9 mouse cellular contexts compared by ENCODE assay signal in genomic region chr2:79429650-79430049, GRCm38 (mm10). TPM values are rescaled to one million over a fixed set of nuclear protein-coding genes. Genes with fewer than 3 reads are reported as not detected.
DNase-seq lines count a peak whose midpoint lies in the region; ATAC-seq and TF ChIP-seq lines count a peak whose summit lies in the region.
"Had no signal": no experiment of that assay in that cellular context is flagged by ENCODE, and none has a peak within 500 bp of the region (broad histone marks: within the 10 kb centered on the region; RNA-seq: fewer than 3 reads in every experiment).

No protein-coding gene starts in this region.

- ATAC-seq in embryonic facial prominence, embryonic 14.5 days (ENCODE audit: low read depth) = 0 out of 2 replicates have a peak, but pooled peaks have one; percentile 16
- peak; percentile 54; the same call in 1 of the 2 replicates for ATAC-seq in liver, postnatal 0 days
- ATAC-seq in midbrain, postnatal 0 days (ENCODE audit: low FRiP score) = no peak

- peaks cover 5% of the 10 kb centered on the region for H3K27me3 ChIP-seq in embryonic facial prominence, embryonic 14.5 days (replicated peaks; ENCODE audit: control insufficient read depth, insufficient read depth, low read length)
- H3K27me3 ChIP-seq in liver, postnatal 0 days (ENCODE audit: insufficient read depth, low read length) = no peaks in the 10 kb centered on the region
- H3K27me3 ChIP-seq in midbrain, postnatal 0 days (ENCODE audit: insufficient read depth, low read length) = peaks cover 19% of the 10 kb centered on the region
- H3K27me3 ChIP-seq: hindbrain, embryonic 12.5 days had no signal

- 12% methylated on average over 6 of the region's 6 CpGs for WGBS in embryonic facial prominence, embryonic 14.5 days
- WGBS in liver, postnatal 0 days (ENCODE audit: insufficient replicate concordance) = 6% methylated on average over 6 of the region's 6 CpGs
- 8% methylated on average over 6 of the region's 6 CpGs for WGBS in midbrain, postnatal 0 days

- H3K27ac ChIP-seq in embryonic facial prominence, embryonic 14.5 days (replicated peaks; ENCODE audit: low read depth, low read length) = no peak overlapping the region
- H3K27ac ChIP-seq in liver, postnatal 0 days (ENCODE audit: low read depth) = no peak overlapping the region
- no peak overlapping the region for H3K27ac ChIP-seq in midbrain, postnatal 0 days (ENCODE audit: low read depth, low read length)
- H3K27ac ChIP-seq: hindbrain, embryonic 12.5 days had no signal

- DNase-seq in heart, adult 9 months (ENCODE audit: low spot score in 2 of 2) = peak; percentile 19 to 58
- no peak for DNase-seq in heart, postnatal 4 days
- peak; percentile 82 for DNase-seq in ES-CJ7 (ENCODE audit: low read depth, low spot score)
- peak; percentile 50 for DNase-seq in embryonic facial prominence, embryonic 14.5 days (ENCODE audit: low spot score)
- peak; percentile 64 for DNase-seq in liver, postnatal 0 days
- DNase-seq in left cerebral cortex, postnatal 4 days = no peak
- DNase-seq in embryo, embryonic 9.5 days (ENCODE audit: extremely low spot score) = no peak
- no peak for DNase-seq in midbrain, postnatal 0 days (ENCODE audit: low spot score)

- no peak overlapping the region for H3K4me2 ChIP-seq in embryonic facial prominence, embryonic 14.5 days (ENCODE audit: low read depth, low read length)
- H3K4me2 ChIP-seq in liver, postnatal 0 days (ENCODE audit: low read depth, low read length) = peak overlapping the region; percentile 2; the same call in 1 of the 2 replicates
- no peak overlapping the region for H3K4me2 ChIP-seq in midbrain, postnatal 0 days (ENCODE audit: low read depth, low read length, poor library complexity, severe bottlenecking)

- H3K4me3 ChIP-seq in embryonic facial prominence, embryonic 14.5 days (ENCODE audit: low read depth, low read length) = no peak overlapping the region
- H3K4me3 ChIP-seq in liver, postnatal 0 days (ENCODE audit: low read depth, low read length) = no peak overlapping the region
- H3K4me3 ChIP-seq in midbrain, postnatal 0 days (ENCODE audit: low read depth, low read length) = no peak overlapping the region

- no peak for TF ChIP-seq CTCF in liver, postnatal 0 days (IDR thresholded peaks at IDR 0.05; ENCODE audit: low read depth)
- TF ChIP-seq CTCF in midbrain, postnatal 0 days (IDR thresholded peaks at IDR 0.05) = no peak

- H3K9ac ChIP-seq in embryonic facial prominence, embryonic 14.5 days (ENCODE audit: low read depth, low read length) = no peak overlapping the region
- no peak overlapping the region for H3K9ac ChIP-seq in liver, postnatal 0 days (replicated peaks)
- no peak overlapping the region for H3K9ac ChIP-seq in midbrain, postnatal 0 days (replicated peaks; ENCODE audit: low read length, poor library complexity, severe bottlenecking)
- H3K9ac ChIP-seq: hindbrain, embryonic 12.5 days had no signal

- TF ChIP-seq EP300 in liver, postnatal 0 days (IDR thresholded peaks at IDR 0.05; ENCODE audit: low read depth) = no peak

- H3K36me3 ChIP-seq in embryonic facial prominence, embryonic 14.5 days (ENCODE audit: control insufficient read depth, insufficient read depth, low read length) = no peaks in the 10 kb centered on the region
- H3K36me3 ChIP-seq in liver, postnatal 0 days (replicated peaks; ENCODE audit: insufficient read depth, low read length) = no peaks in the 10 kb centered on the region
- H3K36me3 ChIP-seq in midbrain, postnatal 0 days (ENCODE audit: insufficient read depth, low read length) = no peaks in the 10 kb centered on the region
- H3K36me3 ChIP-seq: hindbrain, embryonic 12.5 days had no signal

- intact Hi-C loops in left cerebral cortex, postnatal 4 days (cut with DNase I) = no loop called here

- 0 out of 2 replicates have a peak, but pooled peaks cover 5% of the 10 kb centered on the region for H3K4me1 ChIP-seq in embryonic facial prominence, embryonic 14.5 days (ENCODE audit: control insufficient read depth, insufficient read depth, low read length)
- H3K4me1 ChIP-seq in liver, postnatal 0 days (ENCODE audit: insufficient read depth) = peaks cover 11% of the 10 kb centered on the region
- peaks cover 4% of the 10 kb centered on the region; the same call in 1 of the 2 replicates for H3K4me1 ChIP-seq in midbrain, postnatal 0 days (ENCODE audit: insufficient read depth, low read length)

- H3K9me3 ChIP-seq in embryonic facial prominence, embryonic 14.5 days (ENCODE audit: control insufficient read depth, low read length) = no peaks in the 10 kb centered on the region
- H3K9me3 ChIP-seq in liver, postnatal 0 days (ENCODE audit: low read length) = no peaks in the 10 kb centered on the region
- H3K9me3 ChIP-seq in midbrain, postnatal 0 days (ENCODE audit: low read length) = no peaks in the 10 kb centered on the region
- H3K9me3 ChIP-seq: hindbrain, embryonic 12.5 days had no signal

RNA-seq across cellular contexts. Expression of gene Neurod1, which starts 26.9 kb away (rescaled TPM):
- not detected for total RNA-seq in heart, postnatal 4 days (2021)
- polyA plus RNA-seq in embryonic facial prominence, embryonic 14.5 days (2014; fragmentation: Nextera tagmentation; extraction: Ambion mirVana) = 4.2 and 5.0 TPM in 2 replicates
- polyA plus RNA-seq in liver, postnatal 0 days (2015; fragmentation: Nextera tagmentation; extraction: Ambion mirVana) = not detected in 2 replicates
- 10 to 100 TPM; 25.9 to 27.8 TPM for total RNA-seq in left cerebral cortex, postnatal 4 days (2021)
- total RNA-seq in midbrain, postnatal 0 days (2014; rRNA removed) = 3.5 and 16.6 TPM in 2 replicates
- 4.1 and 6.2 TPM in 2 replicates for polyA plus RNA-seq in midbrain, postnatal 0 days (2015; fragmentation: Nextera tagmentation; extraction: Ambion mirVana)

RNA-seq across cellular contexts. Expression of gene Cerkl, which starts 26.9 kb away (rescaled TPM):
- 1 to 10 TPM; 1.4 to 1.8 TPM for total RNA-seq in heart, postnatal 4 days (2021)
- polyA plus RNA-seq in embryonic facial prominence, embryonic 14.5 days (2014; fragmentation: Nextera tagmentation; extraction: Ambion mirVana) = 0.88 and 1.2 TPM in 2 replicates
- 5.9 and 6.6 TPM in 2 replicates for polyA plus RNA-seq in liver, postnatal 0 days (2015; fragmentation: Nextera tagmentation; extraction: Ambion mirVana)
- 1 to 10 TPM; 1.4 to 1.9 TPM for total RNA-seq in left cerebral cortex, postnatal 4 days (2021)
- 0.11 and 0.47 TPM in 2 replicates for total RNA-seq in midbrain, postnatal 0 days (2014; rRNA removed)
- 0.72 and 1.5 TPM in 2 replicates for polyA plus RNA-seq in midbrain, postnatal 0 days (2015; fragmentation: Nextera tagmentation; extraction: Ambion mirVana)

Comparison
In these comparisons a context has a peak if more than half of its experiments do, and no peak if none do; other contexts are left out.
1. DNase-seq: peak in heart, adult 9 months (2 of 2), ES-CJ7 (single experiment), embryonic facial prominence, embryonic 14.5 days (single experiment) and liver, postnatal 0 days (single experiment); none in heart, postnatal 4 days (single experiment), left cerebral cortex, postnatal 4 days (single experiment), embryo, embryonic 9.5 days (single experiment) and midbrain, postnatal 0 days (single experiment).